Mouse (Mus musculus): ENCODE data around the gene Cxcl2.

Cxcl2 gene

DNA sequence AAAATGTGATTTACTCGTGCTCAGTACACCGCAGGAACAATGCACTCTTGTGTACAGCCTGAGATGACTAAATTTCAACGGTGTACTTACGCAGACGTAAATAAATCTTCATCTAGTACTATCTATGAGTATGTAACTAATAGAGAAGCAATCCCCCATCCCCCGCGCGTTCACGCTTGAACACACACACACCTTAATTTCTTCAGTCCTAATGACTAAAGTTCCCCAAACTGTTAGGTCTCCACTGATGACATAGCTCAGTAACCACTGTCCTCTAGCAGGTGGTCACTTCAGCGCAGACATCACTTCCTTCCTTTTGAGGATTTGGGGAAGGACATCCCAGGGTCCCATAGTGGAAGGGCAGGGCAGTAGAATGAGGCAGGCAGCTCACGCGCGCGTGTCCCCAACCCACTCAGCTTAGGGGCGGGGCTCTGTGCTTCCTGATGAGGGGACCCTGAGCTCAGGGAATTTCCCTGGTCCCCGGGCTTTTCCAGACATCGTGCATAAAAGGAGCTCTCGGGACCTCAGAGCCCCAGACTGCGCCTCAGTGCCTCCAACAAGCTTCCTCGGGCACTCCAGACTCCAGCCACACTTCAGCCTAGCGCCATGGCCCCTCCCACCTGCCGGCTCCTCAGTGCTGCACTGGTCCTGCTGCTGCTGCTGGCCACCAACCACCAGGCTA, at the start of gene Cxcl2:
TSS of gene Cxcl2 (plus strand) at position 533 of the 682 bp plus-strand sequence.
- no peak for DNase-seq

DNA sequence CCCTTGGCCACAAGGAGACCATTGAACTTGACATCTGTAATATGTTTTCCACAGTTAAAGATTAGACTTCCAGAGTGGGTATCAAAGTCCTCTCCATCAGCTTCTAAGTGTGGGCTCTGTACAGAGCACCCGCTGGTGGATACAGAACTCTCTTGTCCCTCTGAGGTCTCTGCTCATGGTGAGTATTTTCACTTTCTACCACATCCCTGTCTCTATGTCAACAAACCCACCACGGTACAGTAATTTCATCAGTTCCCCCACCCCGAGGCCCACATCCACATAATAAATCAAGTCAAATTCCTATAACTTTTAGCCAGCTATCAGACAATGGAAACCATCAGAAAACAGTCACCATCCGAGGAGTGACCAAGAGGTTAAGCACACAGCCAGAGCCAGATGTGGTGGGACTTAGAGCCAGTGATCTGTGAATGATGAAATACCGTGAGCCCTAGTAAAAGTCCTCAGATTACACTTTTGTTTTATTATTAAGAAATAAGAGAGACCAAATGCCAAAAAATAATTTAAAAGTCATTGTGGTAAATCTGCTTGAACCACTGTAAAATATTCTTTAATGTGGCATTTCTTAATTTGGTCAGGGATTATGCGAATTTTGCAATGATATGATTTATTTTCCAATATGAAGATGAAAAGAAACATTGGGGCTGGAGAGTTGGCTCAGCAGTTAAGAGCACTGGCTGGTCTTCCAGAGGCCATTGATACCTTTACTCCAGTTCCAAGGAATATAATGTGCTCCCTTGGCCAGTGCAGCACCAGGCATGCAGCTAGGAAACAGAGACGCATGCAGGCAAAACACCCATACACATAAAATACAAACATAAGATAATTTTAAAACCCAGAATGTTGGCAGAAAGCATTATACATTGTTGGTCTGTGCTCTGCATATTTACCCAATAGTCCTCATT, 48.1 kb upstream of the Cxcl2 start:
- no peak for DNase-seq

DNA sequence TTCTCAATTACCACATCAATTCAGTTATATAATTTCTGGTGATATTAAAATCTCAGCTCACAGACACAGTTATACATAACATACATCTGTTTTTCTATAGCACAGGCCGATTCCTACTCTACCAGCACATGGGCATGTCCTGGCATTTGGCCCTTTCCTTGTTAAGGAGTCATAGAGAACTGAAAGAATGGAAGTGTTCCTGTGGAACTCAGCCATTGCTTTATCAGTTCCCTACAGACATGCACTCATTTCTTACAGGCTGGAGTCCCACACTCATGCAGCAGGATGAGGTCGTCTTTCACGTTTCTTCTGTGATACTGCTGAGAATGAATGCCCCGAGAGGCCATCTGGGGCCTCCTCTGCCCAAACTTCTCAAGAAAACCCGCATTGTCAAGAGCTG, 46.2 kb upstream of the Cxcl2 start:
- DNase-seq = no peak

DNA sequence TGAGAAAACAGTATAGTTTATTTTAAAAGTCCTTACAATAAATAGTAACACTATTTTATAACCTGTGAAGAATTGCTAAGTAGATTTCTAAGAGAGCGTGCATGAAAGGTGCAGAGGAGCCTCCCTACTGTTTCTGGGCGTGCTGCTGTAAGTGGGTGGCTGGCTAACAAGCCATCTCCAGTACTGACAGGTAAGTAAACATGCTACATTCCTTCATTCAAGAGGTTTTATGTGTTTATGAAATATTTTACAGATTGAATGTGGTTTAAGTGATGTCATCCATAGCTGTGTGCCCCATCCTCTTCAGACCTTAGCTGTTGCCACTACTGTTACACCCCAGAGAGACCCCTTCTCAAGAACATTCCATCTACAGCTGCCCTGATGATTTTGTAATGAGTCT, 45.2 kb upstream of the Cxcl2 start:
- no peak for DNase-seq

DNA sequence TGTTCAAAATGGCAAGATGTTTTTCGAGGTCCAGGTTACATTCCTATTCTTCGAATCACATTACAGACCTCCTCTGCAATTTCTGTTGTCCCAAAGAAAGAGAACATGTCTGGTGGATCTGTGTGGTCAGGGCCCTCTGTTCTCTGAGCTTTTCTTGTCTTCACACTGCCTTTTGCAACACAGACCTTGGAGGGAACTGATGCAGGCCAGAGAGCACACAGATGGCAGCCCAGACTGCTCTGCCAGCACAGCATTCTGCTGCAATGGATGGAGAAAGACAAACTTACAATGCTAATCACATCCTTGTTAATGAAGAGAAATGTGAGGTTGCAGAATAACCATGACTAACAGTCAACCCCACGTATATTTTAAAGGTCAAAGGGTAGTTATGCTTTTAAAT, 44.6 kb upstream of the Cxcl2 start:
- DNase-seq = no peak

DNA sequence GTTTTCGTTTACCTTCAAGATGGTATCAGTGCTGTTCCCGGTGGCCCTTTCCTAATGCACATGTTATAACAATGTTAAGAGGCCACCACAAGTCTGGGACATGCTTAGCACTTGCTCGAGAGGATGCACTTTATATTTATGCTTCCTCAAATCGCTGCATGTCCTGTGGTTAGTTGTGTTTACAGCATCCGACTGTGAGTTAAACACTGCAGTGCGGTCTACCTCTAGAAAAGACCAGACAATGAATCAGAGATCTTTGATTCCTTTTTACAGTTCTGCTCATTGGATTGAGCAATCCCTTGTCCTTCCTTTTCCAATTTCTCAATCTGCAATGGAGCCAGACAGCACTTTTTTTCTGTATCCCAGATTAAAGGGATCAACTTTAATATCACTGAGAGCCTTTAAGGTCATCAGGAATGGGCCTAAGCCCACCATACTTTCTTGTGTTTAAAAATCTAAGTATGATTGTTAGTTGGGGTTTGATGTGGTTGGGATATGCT, 41.7 kb upstream of the Cxcl2 start:
- DNase-seq = no peak

DNA sequence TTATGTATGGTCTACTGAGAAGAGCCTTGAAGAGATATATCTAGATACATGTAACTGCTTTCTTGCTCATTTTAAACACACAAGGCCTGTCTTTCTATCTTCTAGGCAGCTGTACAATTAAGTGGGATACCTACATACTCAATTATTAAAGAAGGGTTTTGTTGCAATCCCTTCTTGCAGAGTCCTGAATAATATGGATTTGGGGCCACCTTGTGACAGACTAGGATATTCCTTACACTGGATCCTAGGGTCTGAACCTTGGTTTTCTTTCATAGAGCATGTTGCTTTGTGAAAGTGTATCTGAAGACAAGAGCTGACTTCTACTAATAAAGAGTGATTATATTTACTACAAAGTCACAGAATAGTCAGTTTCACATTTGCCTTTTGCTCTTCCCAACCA, 36.9 kb upstream of the Cxcl2 start:
- DNase-seq = no peak

DNA sequence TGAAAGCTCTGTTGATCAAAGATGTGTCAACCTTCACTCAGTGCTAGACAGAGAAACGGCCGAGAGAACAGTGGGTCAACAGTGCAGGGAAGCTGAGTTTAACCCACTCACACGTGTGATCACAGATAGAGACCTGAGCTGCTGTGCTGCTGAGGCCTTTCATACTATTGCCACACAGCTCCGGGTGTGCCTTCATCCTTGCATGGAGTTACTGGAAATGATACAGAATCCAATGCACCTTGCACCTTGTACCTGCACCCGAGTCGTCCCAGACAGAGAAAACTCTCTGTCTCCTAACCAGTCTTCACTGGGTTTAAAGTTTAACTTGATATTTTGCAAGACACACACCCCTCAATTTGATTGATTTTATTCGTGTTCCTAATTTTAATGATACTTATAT, 31.3 kb upstream of the Cxcl2 start:
- DNase-seq = peak; percentile 82

DNA sequence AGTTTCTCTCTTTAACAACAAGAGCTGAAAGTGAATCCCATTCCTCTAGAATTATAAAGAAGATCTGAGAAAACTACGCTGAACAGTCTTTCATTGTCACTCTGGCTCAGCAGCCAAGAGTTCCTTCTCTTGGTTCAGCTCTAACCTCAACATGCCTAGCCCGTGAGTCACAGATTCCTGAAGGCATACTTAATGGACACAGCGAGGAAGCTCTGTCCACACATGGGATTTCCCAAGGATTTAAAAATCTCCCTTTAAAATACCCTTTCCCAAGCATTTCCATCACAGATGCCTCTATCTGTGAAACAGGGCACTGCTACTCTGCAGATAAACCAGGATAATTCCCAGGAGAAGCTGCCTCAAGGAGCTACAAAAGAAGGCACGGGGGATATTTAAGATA, 27.6 kb upstream of the Cxcl2 start:
- no peak for DNase-seq

DNA sequence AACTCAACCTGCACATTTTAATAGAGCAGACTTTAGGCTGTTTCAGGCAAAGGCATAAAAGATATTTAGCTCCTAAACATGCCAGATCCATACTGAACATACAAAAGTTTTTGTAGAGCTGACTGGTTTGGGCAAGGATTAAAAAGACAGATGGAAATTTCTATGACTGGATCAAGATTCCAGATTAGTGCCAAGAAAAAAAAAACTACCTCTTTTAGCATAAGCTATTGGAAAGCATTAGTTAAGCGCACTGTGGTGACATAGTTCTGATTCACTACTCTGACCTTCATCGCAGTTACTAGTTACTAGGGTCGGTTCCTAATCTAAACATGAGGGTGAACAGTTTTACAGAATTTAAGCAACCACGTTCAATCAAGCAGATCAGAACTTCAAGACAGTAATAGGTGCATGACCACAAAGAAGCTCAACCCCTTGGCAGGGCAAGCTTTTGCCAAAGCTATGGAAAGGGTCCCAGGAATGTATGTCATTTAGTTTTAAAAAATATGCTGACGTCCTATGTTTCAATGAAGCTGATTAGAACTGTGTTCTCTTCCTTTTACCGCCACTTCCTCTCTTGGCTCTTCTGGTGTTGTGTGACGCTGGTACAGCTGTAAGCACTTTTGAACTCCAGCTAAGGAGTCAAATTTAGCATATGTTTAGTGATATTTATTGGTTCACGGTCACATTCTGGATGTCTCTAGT, 27.0 kb upstream of the Cxcl2 start:
- no peak for DNase-seq

DNA sequence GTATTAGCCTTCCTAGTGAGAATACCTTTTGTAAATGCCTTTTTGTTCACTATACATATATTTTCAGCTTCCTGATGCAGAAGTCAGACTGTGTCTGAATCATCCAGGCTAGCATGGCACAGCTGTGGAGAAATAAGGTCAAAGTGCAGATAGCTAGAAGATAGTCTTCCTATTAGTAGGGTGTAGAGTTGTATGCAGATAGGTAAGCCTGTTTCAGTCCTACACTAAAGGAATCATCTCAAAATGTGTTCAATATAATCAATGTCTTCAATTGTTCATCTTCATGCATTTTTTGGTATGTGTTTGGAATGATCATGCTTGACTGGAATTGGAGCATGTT, 26.5 kb upstream of the Cxcl2 start:
- DNase-seq = no peak

DNA sequence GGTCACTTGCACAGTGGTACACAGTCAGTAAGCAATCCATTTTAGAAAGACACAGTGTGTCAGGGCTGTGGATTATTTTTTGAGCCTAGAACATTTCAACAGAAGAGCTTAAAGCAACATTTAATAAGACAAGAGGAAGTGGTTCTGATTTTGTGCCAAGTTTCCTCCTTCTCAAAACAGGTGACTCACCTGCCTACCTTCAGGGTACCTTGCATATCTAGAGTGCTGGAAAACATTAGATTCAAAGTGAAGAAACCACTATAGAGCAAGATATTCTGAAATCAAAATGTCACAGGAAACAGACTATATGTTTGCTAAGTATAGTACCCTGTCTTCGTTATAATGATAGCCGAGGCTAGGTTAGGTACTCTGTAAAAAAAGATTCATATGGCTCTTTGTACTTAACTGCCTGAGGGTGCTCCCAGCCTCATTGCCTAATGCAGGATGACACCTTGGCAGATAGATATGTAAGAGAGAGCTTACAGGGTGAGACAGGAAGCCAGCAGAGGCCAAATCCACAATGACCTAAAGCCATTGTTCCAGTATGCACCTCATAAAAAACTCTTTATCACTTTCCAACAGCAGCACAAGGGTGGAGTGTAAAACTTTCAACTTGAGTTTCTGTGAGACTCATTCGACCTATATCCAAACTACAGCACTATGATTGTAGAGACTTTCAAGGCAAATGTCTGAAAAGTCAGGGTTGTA, 24.2 kb upstream of the Cxcl2 start:
- DNase-seq = no peak

DNA sequence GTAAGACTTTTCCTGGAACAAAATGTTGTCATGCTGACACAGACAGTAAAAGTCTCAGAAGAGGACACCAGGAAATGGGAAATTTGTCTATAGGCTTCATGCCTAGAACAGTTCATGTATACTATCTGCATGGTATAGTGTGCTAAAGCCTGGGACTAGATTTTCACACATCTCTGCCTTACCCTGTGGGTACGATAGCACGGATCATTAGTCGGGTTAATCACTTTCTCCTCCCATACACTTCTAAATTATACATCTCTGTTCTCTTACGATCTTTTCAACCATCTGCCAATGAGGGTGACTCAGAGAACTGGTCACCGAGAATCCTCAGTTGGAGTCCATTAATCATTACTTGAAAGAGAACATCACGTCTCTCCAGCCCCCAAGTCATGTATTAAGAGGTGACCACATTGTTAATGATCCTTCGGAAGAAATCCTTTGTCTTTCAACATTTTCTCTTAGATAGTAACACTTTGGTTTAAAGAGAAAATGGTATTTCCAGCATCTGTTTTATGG, 23.3 kb upstream of the Cxcl2 start:
- DNase-seq = peak; percentile 40

DNA sequence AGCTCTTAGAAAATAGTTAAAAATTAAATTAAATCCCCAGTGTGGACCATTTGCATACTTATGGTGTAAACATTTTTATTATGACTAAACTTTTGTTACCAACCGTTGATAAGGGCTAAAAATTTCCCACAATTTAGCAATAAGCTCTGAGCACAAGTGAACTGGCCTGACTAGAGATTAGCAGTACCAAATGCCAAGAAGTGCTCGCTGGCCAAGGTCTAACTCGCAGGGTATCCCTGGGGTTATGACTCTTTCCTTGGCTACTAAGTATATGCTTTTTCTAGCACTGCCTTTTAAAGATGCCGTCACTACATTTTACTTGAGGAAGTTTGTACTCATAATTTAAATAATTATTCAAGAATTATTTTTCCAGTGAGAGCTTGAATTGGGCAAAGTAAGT, 22.6 kb upstream of the Cxcl2 start:
- peak; percentile 41 for DNase-seq

DNA sequence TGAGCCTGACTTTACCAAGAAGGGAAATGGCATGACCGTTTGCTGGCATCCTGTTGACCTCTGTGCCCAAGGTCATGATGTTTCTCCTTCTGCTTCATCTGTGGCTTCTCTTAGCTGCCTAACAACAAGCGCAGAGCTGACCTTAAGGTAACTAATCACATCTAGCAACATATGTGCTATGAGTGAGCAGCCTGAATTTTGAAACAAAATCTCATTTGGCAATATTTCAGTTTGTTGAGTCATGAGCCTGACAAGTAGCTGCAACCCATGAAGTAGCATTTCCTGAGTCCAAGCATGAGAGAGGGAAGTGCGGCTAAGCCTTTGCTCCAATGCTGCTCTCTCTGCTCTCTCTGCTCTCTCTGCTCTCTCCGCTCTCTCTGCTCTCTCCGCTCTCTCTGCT, 22.0 kb upstream of the Cxcl2 start:
- DNase-seq = no peak

DNA sequence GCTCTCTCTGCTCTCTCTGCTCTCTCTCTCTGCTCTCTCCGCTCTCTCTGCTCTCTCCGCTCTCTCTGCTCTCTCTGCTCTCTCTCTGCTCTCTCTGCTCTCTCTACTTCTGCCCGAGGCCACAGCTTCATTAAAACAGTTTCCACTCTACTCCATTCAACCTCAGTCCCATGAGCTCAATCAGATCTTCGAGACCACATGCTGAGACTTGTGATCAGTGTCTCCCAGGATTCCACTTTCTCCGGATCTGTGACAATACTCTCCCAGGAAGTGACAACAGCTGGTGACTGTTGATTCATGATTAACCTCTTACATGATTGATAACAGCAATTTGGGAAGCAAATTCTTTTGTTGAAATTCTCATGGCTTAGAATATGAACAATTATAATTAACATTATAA, 21.5 kb upstream of the Cxcl2 start:
- DNase-seq = no peak

DNA sequence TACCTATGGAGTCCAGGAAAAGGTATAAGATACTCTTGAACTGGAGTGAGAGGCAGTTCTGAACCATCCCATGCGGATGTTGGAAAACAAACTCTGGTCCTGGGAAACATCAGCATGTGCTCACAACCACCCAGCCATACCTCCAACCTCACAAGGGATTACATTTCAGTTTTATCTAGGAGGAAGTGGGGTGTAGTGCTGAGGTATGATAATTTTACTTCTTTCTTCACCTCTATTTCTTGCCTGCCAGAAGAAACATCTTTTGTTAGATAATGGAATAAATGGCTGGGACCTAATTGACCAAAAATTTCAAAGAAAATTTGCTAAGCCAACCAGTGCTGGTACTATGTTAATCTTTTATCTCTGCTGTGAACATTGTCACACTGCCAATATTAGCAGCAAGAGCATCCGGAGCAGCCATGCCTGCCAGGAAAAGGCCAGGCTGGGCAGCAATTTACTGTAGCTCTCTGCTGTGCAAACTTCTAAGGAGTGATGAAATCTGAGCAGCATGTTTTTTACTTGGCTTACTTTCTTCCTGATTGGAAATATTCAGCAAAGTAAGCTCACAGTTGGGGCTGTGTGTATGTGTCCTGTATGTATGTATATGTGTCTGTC, 18.9 kb upstream of the Cxcl2 start:
- peak; percentile 72 for DNase-seq

DNA sequence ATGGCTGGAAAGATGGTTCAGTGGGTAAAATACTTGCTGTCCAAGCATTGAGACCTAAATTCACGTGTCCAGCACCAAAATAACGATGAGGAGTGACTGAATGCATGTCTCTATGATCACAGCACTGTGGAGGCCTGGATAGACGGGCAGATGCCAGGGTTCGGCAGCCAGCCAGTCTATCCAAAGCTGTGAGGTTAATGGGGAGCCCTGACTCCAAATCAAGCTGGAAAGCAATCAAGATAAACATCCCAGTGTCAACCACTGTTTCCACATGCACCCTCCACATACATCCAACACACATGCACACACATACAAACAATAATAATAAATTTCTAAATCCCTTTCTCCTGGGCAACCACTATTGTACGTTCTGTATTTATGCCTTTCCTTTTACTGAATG, 15.0 kb upstream of the Cxcl2 start:
- DNase-seq = no peak

DNA sequence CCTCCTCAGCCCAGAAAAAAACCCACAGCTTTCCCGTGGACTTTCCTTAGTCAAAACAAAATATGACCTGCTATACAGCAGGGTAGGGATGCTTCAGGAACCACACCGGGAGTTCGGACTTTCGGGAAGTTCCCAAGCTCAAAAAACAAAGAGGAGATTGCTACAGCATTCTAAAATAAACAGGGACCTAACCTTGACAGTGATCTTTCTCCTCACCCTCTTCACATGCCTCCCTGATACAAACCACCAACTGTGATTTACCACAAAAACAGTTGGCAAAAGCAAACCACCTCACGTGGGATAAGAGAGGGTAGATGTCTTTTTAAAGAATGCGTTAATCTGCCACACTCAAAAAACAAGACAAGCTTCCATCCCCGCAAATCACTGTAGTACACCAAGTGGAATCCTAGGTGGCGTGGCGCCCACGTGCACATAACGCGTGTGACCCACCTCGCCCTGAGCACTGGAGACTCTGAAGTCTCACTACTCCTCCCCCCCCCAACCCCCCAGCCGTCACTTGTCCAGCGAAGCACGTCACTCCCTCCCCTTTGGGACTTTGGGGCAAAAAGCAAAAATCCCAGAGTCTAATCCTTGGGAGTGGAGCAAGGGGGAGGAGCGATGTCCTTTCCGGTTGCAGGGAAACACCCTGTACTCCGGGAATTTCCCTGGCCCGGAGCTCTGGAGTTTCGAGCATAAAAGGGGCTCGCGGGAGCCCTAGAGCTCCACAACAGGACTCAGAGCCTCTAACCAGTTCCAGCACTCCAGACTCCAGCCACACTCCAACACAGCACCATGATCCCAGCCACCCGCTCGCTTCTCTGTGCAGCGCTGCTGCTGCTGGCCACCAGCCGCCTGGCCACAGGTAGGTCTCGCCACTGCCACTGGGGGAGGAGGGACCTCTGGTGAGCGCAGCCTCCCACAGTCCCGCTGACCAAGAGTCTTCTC, 12.9 kb upstream of the Cxcl2 start, which contains the start of gene Cxcl1:
TSS of gene Cxcl1 (plus strand) at position 723 of the 945 bp plus-strand sequence.
- peak; percentile 72 for DNase-seq

DNA sequence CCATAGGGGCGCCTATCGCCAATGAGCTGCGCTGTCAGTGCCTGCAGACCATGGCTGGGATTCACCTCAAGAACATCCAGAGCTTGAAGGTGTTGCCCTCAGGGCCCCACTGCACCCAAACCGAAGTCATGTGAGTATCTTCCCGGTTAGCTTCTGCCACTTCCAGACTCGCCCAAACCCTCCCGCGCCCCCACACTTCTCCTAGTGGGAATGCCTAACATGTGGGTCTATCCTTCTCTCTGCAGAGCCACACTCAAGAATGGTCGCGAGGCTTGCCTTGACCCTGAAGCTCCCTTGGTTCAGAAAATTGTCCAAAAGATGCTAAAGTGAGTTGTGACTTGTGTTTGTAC, 12.2 kb upstream of the Cxcl2 start:
- DNase-seq = no peak

DNA sequence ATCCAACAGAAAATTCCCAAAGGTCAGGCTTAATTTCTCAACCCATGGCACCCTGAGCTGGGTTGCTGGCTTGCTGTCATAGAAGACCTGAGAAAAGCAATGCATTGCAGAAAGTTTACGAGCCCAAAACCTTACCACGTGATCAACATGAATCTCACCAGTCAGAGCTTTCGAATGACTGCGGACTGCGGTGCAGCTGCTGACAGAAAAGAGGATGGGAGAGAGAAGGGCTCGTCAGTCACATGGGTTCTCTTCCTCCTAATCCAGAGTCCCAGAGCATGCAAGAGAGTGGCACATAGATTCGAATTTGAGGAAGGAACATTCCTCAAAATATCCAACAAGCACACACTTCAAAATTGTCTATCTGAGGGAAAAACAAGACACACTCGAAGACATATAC, 9.4 kb upstream of the Cxcl2 start:
- DNase-seq = no peak
